Mouse (Mus musculus): ENCODE data around the gene Paox. TPM values are rescaled to one million over a fixed set of nuclear protein-coding genes. Genes with fewer than 3 reads are reported as not detected.

The Paox gene
- polyA plus RNA-seq, 1 experiment, result 3.0 TPM

DNA sequence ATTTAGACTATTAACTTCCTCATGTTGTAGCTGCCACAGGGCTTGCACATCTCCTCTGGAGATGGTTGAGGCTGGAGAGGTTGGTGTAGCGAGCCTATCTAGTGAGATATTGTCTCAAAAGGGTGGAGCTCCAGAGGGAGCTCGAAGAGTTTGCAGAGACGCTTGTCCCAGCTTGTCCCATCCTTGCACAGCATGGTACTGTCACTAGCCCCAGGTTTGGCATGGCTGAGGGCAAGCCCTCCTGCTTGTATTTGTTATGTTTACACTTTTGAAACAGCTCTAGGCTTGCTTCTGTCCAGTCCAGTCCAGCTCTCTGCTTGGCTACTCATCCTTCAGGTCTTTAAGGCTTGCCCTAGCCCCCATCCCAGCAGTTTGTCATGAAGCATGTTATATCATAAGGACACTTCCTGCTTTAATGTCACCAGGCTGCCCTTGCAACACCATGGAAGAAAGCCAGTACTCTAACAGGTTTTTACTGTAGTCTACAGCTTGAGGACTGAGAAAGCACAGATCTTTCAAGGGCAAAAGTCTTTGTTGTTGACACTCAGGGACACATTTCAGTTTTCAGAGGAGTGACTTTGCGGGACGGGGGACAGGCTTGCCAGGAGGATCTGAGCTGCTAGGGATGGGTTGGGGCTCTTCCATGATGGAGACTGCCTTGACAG is 19.6 kb downstream of the Paox start:
- no peaks in the 10 kb centered on the region for H3K27me3 ChIP-seq (ENCODE audit: control insufficient read depth, insufficient read depth, low read length)
- H3K4me1 ChIP-seq (ENCODE audit: control insufficient read depth, insufficient read depth, low read length), result peaks cover 7% of the 10 kb centered on the region
- H3K27ac ChIP-seq (ENCODE audit: control insufficient read depth, insufficient read depth, low read depth, low read length), result no peak overlapping the region
- H3K36me3 ChIP-seq (ENCODE audit: control insufficient read depth, insufficient read depth, low read length), result no peaks in the 10 kb centered on the region
- TF ChIP-seq CTCF (IDR thresholded peaks at IDR 0.05; ENCODE audit: control insufficient read depth, insufficient read depth, insufficient replicate concordance, low read depth, low read length) (no peak), POLR2A (IDR thresholded peaks at IDR 0.05; ENCODE audit: control insufficient read depth, low read depth, low read length) (no peak)
- no peak overlapping the region for H3K4me3 ChIP-seq (ENCODE audit: control insufficient read depth, low read depth, low read length)

DNA sequence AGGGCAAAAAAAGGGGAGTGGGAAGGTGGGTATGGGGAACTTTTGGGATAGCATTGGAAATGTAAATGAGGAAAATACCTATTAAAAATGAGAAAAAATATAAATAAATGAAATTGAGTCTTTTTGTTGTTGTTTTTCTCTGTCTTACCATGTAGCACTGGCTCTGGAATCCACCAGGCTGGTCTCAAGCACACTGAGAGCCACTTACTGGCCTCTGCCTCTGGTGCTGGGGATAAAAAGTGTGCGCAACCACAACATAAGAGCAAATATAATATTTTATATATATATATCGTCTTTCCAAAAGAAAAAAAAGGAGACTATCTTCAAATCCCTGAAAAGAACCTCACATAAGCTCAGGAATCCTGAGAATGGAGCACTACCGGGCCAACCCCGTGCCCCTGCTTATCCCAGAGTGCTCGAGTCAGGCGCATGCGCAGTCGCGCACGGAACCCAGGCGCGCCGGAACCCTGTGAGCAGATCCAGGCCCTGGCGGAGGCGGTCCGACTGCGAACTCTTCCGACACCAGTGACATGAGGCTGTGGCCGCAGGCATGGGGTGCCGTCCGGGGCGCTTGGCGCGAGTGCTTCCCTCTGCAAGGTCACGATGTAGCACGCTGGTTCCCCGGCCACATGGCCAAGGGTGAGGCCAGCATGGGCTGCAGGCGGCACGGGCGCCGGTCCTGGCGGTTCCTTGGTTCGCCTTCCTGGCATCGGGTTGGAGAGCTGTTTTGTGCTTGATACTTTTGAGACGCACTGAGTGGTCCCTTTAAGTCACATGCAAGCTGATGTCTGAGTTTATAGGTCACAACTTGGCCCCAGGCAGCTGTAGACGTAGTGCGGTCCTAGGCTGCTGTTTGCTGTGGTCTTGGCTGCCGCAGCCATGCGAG is 21.8 kb downstream of the Paox start, which contains the start of gene Mtg1:
Gene Mtg1 (plus strand): TSS at position 430 of the 886 bp plus-strand sequence.
- peak within 1 kb of the TSS; percentile 95 for H3K4me3 ChIP-seq (ENCODE audit: control insufficient read depth, low read depth, low read length)
- H3K27ac ChIP-seq (ENCODE audit: control insufficient read depth, insufficient read depth, low read depth, low read length), result peak within 1 kb of the TSS; percentile 19
- peaks cover 7% of the 10 kb centered on the region for H3K4me1 ChIP-seq (ENCODE audit: control insufficient read depth, insufficient read depth, low read length)
- no peaks in the 10 kb centered on the region for H3K27me3 ChIP-seq (ENCODE audit: control insufficient read depth, insufficient read depth, low read length)
- H3K36me3 ChIP-seq (ENCODE audit: control insufficient read depth, insufficient read depth, low read length), result no peaks in the 10 kb centered on the region
- TF ChIP-seq POLR2A (IDR thresholded peaks at IDR 0.05; ENCODE audit: control insufficient read depth, low read depth, low read length), result peak; percentile 80
- no peak for TF ChIP-seq CTCF (IDR thresholded peaks at IDR 0.05; ENCODE audit: control insufficient read depth, insufficient read depth, insufficient replicate concordance, low read depth, low read length)

DNA sequence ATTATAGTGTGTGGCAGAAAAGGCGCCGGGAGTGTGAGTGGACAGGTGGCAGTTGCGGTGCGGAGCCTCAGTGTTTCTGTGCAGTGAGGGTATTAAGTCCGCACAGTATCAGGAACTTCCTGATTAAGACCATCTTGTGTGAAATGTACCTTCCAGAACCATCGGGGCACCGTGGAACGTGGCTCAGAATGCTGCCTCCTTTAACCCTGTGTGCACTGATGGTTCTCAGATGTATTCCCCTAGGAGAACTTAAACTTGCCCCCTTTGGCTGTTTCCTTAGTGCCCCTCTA is 22.4 kb downstream of the Paox start:
- TF ChIP-seq CTCF (IDR thresholded peaks at IDR 0.05; ENCODE audit: control insufficient read depth, insufficient read depth, insufficient replicate concordance, low read depth, low read length), result no peak
- TF ChIP-seq POLR2A (IDR thresholded peaks at IDR 0.05; ENCODE audit: control insufficient read depth, low read depth, low read length), result no peak
- Histone ChIP-seq H3K36me3 (ENCODE audit: control insufficient read depth, insufficient read depth, low read length) (no peaks in the 10 kb centered on the region), H3K4me3 (ENCODE audit: control insufficient read depth, low read depth, low read length) (peak overlapping the region; percentile 95), H3K4me1 (ENCODE audit: control insufficient read depth, insufficient read depth, low read length) (peaks cover 7% of the 10 kb centered on the region), H3K27me3 (ENCODE audit: control insufficient read depth, insufficient read depth, low read length) (no peaks in the 10 kb centered on the region), H3K27ac (ENCODE audit: control insufficient read depth, insufficient read depth, low read depth, low read length) (peak overlapping the region; percentile 19)

DNA sequence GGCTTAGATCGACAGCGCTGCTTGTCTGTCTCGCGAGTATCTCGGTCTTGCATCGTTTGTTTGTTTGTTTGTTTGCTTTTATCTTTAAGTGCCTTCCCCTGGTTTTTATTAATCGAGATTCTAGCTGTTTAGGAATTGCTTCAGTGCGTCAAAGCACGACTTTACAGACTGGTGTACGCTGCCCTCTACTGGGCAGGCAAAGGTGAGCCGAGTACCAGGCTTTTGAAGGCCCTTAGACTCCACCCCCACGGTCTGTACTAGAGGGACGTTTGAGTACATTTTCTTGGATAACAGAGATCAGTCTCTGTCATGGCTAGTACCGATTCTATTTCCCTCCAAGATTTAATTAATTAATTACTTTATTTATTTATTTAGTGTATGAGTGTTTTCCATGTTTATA is 25.8 kb downstream of the Paox start:
- H3K27ac ChIP-seq (ENCODE audit: control insufficient read depth, insufficient read depth, low read depth, low read length), result no peak overlapping the region

DNA sequence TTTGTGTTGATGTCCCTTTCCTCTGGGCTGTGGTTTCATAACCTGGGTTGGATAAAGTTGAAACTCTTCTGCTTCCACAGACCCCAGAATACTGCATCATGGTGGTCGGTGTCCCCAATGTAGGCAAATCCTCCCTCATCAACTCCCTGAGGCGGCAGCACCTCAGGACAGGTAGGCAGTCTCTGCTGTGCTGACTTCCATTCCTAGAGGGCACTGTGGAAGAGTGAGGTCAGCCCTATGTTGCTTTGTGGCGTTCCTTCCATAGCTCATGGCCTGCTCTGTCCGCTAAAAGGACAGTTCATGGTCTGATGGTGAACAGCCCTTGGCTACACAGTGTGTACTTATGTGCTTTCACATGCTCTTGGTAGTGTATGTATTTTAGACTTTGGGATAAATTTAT is 29.0 kb downstream of the Paox start:
- H3K27ac ChIP-seq (ENCODE audit: control insufficient read depth, insufficient read depth, low read depth, low read length), result no peak overlapping the region
- H3K36me3 ChIP-seq (ENCODE audit: control insufficient read depth, insufficient read depth, low read length), result no peaks in the 10 kb centered on the region; the same call in 1 of the 2 replicates
- H3K27me3 ChIP-seq (ENCODE audit: control insufficient read depth, insufficient read depth, low read length), result no peaks in the 10 kb centered on the region
- TF ChIP-seq CTCF (IDR thresholded peaks at IDR 0.05; ENCODE audit: control insufficient read depth, insufficient read depth, insufficient replicate concordance, low read depth, low read length) (no peak), POLR2A (IDR thresholded peaks at IDR 0.05; ENCODE audit: control insufficient read depth, low read depth, low read length) (no peak)
- no peak overlapping the region for H3K4me3 ChIP-seq (ENCODE audit: control insufficient read depth, low read depth, low read length)
- H3K4me1 ChIP-seq (ENCODE audit: control insufficient read depth, insufficient read depth, low read length), result no peaks in the 10 kb centered on the region

More for the DNA sequence above, 25.8 kb downstream of the Paox start:
- Histone ChIP-seq H3K36me3 (ENCODE audit: control insufficient read depth, insufficient read depth, low read length) (no peaks in the 10 kb centered on the region), H3K4me3 (ENCODE audit: control insufficient read depth, low read depth, low read length) (no peak overlapping the region), H3K4me1 (ENCODE audit: control insufficient read depth, insufficient read depth, low read length) (peaks cover 7% of the 10 kb centered on the region), H3K27me3 (ENCODE audit: control insufficient read depth, insufficient read depth, low read length) (no peaks in the 10 kb centered on the region)
- TF ChIP-seq POLR2A (IDR thresholded peaks at IDR 0.05; ENCODE audit: control insufficient read depth, low read depth, low read length) (no peak), CTCF (IDR thresholded peaks at IDR 0.05; ENCODE audit: control insufficient read depth, insufficient read depth, insufficient replicate concordance, low read depth, low read length) (peak; percentile 52; the same call in 1 of the 2 replicates)

DNA sequence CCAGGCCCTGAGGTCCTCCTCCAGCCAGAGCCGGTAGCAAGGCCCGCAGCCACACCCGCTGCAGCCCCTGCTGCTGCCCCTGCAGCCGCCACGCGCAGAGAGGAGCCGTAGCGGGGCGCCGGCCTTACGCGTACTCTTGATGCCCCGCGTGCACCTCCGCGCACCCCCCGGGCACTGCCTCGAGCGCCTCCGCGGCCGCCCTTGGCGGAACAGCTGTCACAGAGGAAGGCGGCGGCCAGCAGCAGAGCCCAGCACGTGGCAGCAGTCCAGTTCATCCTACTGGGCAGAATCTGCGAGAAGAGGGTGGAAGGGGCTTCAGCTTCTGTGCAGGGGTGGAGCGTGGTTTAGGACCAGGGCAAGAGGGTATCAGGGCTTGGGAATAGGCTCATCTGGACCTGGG is 37.8 kb downstream of the Paox start:
- Histone ChIP-seq H3K36me3 (ENCODE audit: control insufficient read depth, insufficient read depth, low read length) (no peaks in the 10 kb centered on the region), H3K4me1 (ENCODE audit: control insufficient read depth, insufficient read depth, low read length) (peaks cover 13% of the 10 kb centered on the region), H3K27me3 (ENCODE audit: control insufficient read depth, insufficient read depth, low read length) (no peaks in the 10 kb centered on the region), H3K27ac (ENCODE audit: control insufficient read depth, insufficient read depth, low read depth, low read length) (no peak overlapping the region), H3K4me3 (ENCODE audit: control insufficient read depth, low read depth, low read length) (peak overlapping the region; percentile 28)
- TF ChIP-seq CTCF (IDR thresholded peaks at IDR 0.05; ENCODE audit: control insufficient read depth, insufficient read depth, insufficient replicate concordance, low read depth, low read length) (no peak), POLR2A (IDR thresholded peaks at IDR 0.05; ENCODE audit: control insufficient read depth, low read depth, low read length) (no peak)

DNA sequence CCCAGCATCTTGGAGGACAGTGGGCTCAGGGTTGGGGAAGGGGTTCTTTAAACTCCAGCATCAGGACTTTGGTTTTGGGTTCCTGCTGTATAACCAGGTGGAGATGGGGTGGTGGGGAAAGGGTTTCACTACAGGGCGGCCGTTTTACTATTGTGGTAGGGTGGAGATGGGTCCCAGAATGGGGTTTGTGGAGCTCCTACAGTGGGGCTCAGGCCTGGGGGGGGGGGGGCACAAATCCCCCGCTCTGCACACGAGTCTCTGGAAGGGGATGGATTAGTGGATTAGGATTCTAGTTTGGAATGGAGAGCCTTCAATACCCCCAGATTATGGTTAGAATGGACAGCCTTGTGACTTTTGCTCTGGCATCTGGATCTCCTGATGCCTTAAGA is 38.2 kb downstream of the Paox start:
- no peak for TF ChIP-seq POLR2A (IDR thresholded peaks at IDR 0.05; ENCODE audit: control insufficient read depth, low read depth, low read length)
- no peak for TF ChIP-seq CTCF (IDR thresholded peaks at IDR 0.05; ENCODE audit: control insufficient read depth, insufficient read depth, insufficient replicate concordance, low read depth, low read length)
- no peaks in the 10 kb centered on the region for H3K27me3 ChIP-seq (ENCODE audit: control insufficient read depth, insufficient read depth, low read length)
- peaks cover 13% of the 10 kb centered on the region for H3K4me1 ChIP-seq (ENCODE audit: control insufficient read depth, insufficient read depth, low read length)
- no peaks in the 10 kb centered on the region for H3K36me3 ChIP-seq (ENCODE audit: control insufficient read depth, insufficient read depth, low read length)
- no peak overlapping the region; the same call in 1 of the 2 replicates for H3K4me3 ChIP-seq (ENCODE audit: control insufficient read depth, low read depth, low read length)
- H3K27ac ChIP-seq (ENCODE audit: control insufficient read depth, insufficient read depth, low read depth, low read length), result no peak overlapping the region
